Mouse (Mus musculus): ENCODE measurements around the gene AC170998.1. TPM values are rescaled to one million over a fixed set of nuclear protein-coding genes. Genes with fewer than 3 reads are reported as not detected.
"Not testable (repeated sequence)": the region's sequence is repeated elsewhere in the genome, so short reads cannot be mapped to it uniquely, and the experiment has no call there.

AC170998.1 gene
- polyA plus RNA-seq, 1 experiment from 2014 or later: 3.4 TPM

- 89% methylated on average over 5 of the region's 5 CpGs for WGBS
- H3K9me3 ChIP-seq (replicated peaks): 0 out of 2 replicates have a peak, but pooled peaks cover 3% of the 10 kb centered on the region
- no peaks in the 10 kb centered on the region for H3K36me3 ChIP-seq
- no peak overlapping the region for H3K4me3 ChIP-seq
- DNase-seq (ENCODE audit: low spot score): no peak
- H3K4me1 ChIP-seq: peaks cover 19% of the 10 kb centered on the region
- H3K27me3 ChIP-seq (ENCODE audit: low read depth, poor library complexity, severe bottlenecking): peaks cover 47% of the 10 kb centered on the region
- no peak overlapping the region for H3K27ac ChIP-seq (replicated peaks)
These were observed 45.4 kb downstream of the AC170998.1 start for GRCm38 (mm10) chr17:28771289-28771688.

GRCm38 (mm10) chr17:28774303-28774702 lies 48.4 kb downstream of the AC170998.1 start:
- not testable (repeated sequence) for H3K27ac ChIP-seq (replicated peaks); H3K36me3 ChIP-seq; H3K9me3 ChIP-seq (replicated peaks); H3K4me3 ChIP-seq; DNase-seq (ENCODE audit: low spot score)
- Histone ChIP-seq H3K27me3 (ENCODE audit: low read depth, poor library complexity, severe bottlenecking) (peaks cover 30% of the 10 kb centered on the region), H3K4me1 (peaks cover 13% of the 10 kb centered on the region)
- 95% methylated on average over 9 of the region's 9 CpGs for WGBS

- no peak for DNase-seq (ENCODE audit: low spot score)
- Histone ChIP-seq H3K27me3 (ENCODE audit: low read depth, poor library complexity, severe bottlenecking) (peaks cover 21% of the 10 kb centered on the region), H3K4me3 (no peak overlapping the region)
These were observed 49.3 kb downstream of the AC170998.1 start for GRCm38 (mm10) chr17:28775161-28775560.

More at GRCm38 (mm10) chr17:28775161-28775560, 49.3 kb downstream of the AC170998.1 start:
- 88% methylated on average over 4 of the region's 4 CpGs for WGBS
- H3K27ac ChIP-seq (replicated peaks): no peak overlapping the region
- H3K9me3 ChIP-seq (replicated peaks): 0 out of 2 replicates have a peak, but pooled peaks cover 3% of the 10 kb centered on the region
- no peaks in the 10 kb centered on the region for H3K36me3 ChIP-seq
- H3K4me1 ChIP-seq: peaks cover 5% of the 10 kb centered on the region

Other genes starting within 250 kb of the AC170998.1 start
- 28.9 and 31.9 TPM in 2 replicates for gene Fkbp5, start 208.6 kb upstream of the AC170998.1 start, polyA plus RNA-seq (2016; fragmentation: Nextera tagmentation; extraction: Ambion mirVana)
- gene Armc12, start 195.3 kb upstream of the AC170998.1 start, polyA plus RNA-seq (2016; fragmentation: Nextera tagmentation; extraction: Ambion mirVana): not detected in 2 replicates
- not detected in 2 replicates for gene Clpsl2, start 176.7 kb upstream of the AC170998.1 start, polyA plus RNA-seq (2016; fragmentation: Nextera tagmentation; extraction: Ambion mirVana)
- gene Clps, start 165.3 kb upstream of the AC170998.1 start, polyA plus RNA-seq (2016; fragmentation: Nextera tagmentation; extraction: Ambion mirVana): not detected in 2 replicates
- 1.2 and 1.5 TPM in 2 replicates for gene Lhfpl5, start 150.4 kb upstream of the AC170998.1 start, polyA plus RNA-seq (2016; fragmentation: Nextera tagmentation; extraction: Ambion mirVana)
- 115 and 120 TPM in 2 replicates for gene Srpk1, start 103.4 kb upstream of the AC170998.1 start, polyA plus RNA-seq (2016; fragmentation: Nextera tagmentation; extraction: Ambion mirVana)
- gene Slc26a8, start 35.9 kb upstream of the AC170998.1 start, polyA plus RNA-seq (2016; fragmentation: Nextera tagmentation; extraction: Ambion mirVana): 0.46 and 0.56 TPM in 2 replicates
- gene Mapk14, start 34.8 kb upstream of the AC170998.1 start, polyA plus RNA-seq (2016; fragmentation: Nextera tagmentation; extraction: Ambion mirVana): 36.1 and 40.7 TPM in 2 replicates
- gene Mapk13, start 43.2 kb downstream of the AC170998.1 start, polyA plus RNA-seq (2016; fragmentation: Nextera tagmentation; extraction: Ambion mirVana): 2.3 and 4.0 TPM in 2 replicates
- 8.3 and 9.1 TPM in 2 replicates for gene Brpf3, start 75.0 kb downstream of the AC170998.1 start, polyA plus RNA-seq (2016; fragmentation: Nextera tagmentation; extraction: Ambion mirVana)
- not detected in 2 replicates for gene Pnpla1, start 132.3 kb downstream of the AC170998.1 start, polyA plus RNA-seq (2016; fragmentation: Nextera tagmentation; extraction: Ambion mirVana)
- 0.11 and 0.26 TPM in 2 replicates for gene 4930539E08Rik, start 189.2 kb downstream of the AC170998.1 start, polyA plus RNA-seq (2016; fragmentation: Nextera tagmentation; extraction: Ambion mirVana)
- gene Pxt1, start 217.8 kb downstream of the AC170998.1 start, polyA plus RNA-seq (2016; fragmentation: Nextera tagmentation; extraction: Ambion mirVana): 0.22 TPM in 1 of 2 replicates, not detected in the other
- gene Kctd20, start 225.9 kb downstream of the AC170998.1 start, polyA plus RNA-seq (2016; fragmentation: Nextera tagmentation; extraction: Ambion mirVana): 107 and 114 TPM in 2 replicates

Measured in midbrain, embryonic 10.5 days (tissue).